Mouse (Mus musculus) adrenal gland, adult (tissue): ENCODE data around the gene Cd80.

ENCODE experiments used
- DNase-seq, 2 experiments: peaks; one replicate each; pipeline ENCODE4 v3.0.0; 2022 to 2023; ENCODE audit warnings: low spot score in 1 of 2; ENCODE audit not compliant: inconsistent age in 2 of 2

Cd80 gene

DNA sequence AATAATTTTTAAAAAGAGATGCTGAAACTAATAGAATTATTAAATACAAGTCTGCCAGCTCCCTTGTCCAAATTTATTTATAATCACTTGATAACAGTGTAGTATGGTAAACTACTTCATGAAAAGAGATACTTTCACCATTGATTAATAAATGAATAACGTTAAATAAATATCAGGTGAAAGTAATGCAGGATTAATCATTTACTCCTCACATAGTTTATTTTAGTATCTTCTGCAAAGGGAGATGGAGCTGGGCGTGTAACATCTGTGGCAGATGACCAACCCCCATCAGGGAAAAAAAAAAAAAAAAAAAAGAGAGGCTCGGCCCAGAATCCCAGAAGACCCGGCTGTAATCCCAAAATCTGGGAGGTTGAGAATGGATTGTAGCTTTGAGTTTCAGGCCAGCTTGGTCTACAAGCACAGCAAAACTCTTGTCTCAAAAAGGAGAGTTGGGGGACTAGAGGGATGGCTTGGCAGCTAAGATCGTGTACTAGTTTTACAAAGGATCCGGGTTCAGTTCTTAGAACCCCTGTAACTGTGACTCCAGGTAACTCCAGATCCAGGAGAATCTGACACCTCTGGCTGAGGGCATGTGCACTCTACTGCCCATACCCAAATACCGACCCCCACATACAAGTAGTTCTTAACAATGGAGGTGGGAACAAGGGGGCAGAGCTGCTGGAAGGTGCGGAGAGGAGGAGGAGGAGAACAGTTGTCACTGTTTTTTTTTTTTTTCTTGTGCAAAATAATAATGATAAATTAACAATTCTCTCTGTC lies 66.0 kb downstream of the Cd80 start:
- DNase-seq, result no peak

DNA sequence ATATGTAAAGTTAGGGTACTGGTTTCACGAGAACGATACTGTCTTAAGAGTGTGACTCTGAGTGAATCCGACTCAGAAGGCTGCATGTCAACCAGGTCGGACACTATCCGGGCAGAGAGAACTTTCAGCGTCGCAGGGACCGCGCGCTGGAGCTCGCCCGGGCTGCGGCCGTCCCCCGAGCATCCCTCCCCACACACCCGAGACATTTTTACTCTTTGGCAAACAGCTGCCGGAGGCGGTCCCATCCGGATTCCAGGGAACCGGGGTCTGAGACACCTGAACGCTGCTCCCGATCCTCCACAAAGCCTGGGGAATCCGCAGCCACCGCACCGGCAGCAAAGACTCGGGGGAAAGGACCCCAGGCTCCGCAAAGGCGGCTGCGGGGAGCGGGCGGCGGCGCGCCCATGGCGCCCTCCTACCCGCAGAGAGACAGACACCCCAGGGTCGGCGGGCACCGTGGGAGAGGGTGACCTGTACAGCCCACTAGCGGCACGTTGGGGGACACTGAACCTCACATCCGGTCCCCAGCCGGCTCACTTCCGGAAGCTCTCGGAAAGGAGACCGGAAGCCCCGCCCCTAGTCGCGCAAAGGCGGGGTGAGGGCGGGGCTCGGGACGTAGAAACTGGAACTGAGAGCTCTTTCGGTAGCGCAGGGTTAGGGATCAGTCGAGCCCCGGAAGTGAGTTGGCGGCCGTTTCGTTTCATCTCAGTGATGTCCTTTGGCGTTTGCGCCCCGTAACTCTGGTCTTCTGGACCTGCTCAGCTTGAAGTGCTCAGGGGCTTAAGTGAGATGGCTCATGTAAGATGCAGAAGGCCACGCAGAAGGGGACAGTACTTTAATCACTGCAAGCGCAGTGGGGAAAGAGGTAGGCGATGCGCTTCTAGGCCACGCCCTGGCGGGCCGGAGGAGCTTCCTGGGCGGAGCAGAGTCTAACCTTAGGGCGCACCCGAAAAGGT lies 67.0 kb downstream of the Cd80 start, which contains the start of gene Timmdc1:
Gene Timmdc1, minus strand, starts transcription at position 535 of the 956 bp plus-strand sequence.
- DNase-seq, result peak; percentile 97 to 99

DNA sequence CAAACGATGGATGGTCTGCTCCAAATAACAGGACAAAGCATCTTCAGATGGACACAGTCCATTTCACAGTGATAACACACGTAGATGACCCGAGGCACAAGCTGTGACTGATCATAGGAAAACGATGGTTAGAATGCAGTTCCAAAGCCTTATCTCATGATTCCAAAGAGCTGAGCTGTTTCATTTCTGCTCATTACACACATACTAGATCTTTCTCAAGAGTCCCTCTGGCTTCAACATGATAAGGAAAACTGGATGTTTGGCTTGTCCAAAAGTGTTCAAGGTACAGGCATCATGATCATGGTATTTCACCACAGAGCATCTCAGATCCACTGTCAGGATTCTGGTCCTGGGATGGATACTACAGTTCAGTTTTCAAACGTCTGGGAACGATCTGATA lies 70.9 kb downstream of the Cd80 start:
- no peak for DNase-seq

DNA sequence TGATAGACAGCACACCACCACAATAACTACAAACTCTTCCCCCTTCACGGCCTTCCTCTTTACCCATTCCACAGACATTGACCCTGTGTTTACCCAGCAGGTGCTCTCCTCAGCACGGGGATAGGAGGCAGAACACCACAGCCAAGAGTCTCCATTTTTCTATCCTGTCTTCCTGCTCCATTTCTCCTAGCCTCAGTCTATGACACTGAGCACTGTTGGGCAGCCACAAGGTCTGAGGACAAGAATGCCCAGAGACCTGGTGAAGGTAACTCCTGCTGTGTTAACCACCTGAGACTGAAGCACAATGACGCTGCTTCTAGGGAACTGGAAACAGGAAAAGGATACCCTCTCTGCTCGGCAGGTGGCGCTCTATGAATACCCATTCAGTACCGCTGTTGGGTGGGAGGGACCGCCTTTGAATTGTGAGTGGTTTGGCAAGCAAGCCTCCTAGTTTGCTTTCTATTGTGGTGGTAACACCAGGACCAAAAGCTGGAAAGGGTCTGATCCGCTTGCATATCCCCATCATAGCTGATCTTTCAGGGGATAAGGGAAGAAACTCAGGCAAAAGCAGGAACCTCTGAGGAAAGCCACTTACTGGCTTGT lies 81.3 kb downstream of the Cd80 start:
- peak; percentile 69 to 90 for DNase-seq

DNA sequence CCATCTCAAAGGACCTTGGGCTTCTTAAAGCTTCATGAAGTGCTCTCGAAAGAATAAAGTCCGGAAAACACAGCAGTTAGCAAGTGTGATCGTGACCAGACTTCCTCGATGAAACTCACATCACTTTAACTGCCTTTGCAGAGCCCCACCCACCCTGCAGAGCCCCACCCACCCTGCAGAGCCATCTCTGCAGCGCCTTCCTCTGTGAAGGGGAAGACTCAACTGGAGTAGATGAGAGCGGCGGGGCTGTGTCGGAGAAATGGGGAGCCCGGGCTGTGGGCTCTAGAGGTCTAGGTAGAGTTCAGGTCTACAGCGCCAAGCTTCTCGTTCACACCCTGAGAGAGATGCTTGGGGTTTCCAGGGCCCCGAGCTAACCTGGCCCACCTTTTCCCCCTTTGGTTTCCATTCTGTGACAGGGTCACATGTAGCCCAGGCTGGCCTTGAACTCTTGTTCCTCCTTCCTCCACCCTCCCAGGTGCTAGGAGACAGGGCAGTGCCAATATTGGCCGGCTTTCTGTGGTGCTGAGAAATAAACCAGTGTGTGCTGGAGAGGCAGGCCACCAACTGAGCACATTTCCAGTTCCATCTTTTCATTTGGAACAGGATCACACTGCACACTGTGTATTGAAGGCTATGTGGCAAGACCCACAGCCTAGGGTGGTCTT lies 83.5 kb downstream of the Cd80 start:
- DNase-seq, result no peak
